Mouse (Mus musculus) ES-E14 (cell line): ENCODE measurements at regions not wholly inside any gene's neighbourhood (a gene's known extent, or its start where the extent isn't known, plus 50 kb on each side); places are given as distances from the start of the nearest gene placed in this dataset.

ENCODE experiments used
- DNase-seq: peaks from one replicate; pipeline ENCODE4 v3.0.0-alpha.2; 2013; ENCODE audit warnings: low read depth, low spot score
- H3K27ac ChIP-seq: 2 replicates; pipeline ENCODE4 v1.5.1; 2012; ENCODE audit warnings: low read depth, mild to moderate bottlenecking, low read length, moderate library complexity, mixed read lengths; ENCODE audit not compliant: poor library complexity, insufficient read depth, severe bottlenecking
- H3K36me3 ChIP-seq: 2 replicates; pipeline ENCODE4 v1.6.1; 2012; ENCODE audit warnings: mild to moderate bottlenecking, low read length, moderate library complexity, mixed read lengths; ENCODE audit not compliant: control insufficient read depth, poor library complexity, insufficient read depth, severe bottlenecking
- H3K4me1 ChIP-seq, 2 experiments: fragments of 150-350 bp in 1 of 2; sonication (generic) in 1 of 2; 2 replicates each; pipeline ENCODE4 v1.6.1; 2012; ENCODE audit warnings: low read length in 2 of 2, mild to moderate bottlenecking in 1 of 2, mixed read lengths in 1 of 2; ENCODE audit not compliant: control insufficient read depth in 2 of 2, insufficient read depth in 2 of 2, poor library complexity in 1 of 2
- H3K4me3 ChIP-seq, 2 experiments: fragments of 150-350 bp in 1 of 2; sonication (generic) in 1 of 2; 2 replicates each; pipeline ENCODE4 v1.5.1; 2012; ENCODE audit warnings: low read length in 2 of 2, low read depth in 1 of 2, mild to moderate bottlenecking in 1 of 2, mixed read lengths in 1 of 2; ENCODE audit not compliant: insufficient read depth in 1 of 2, poor library complexity in 1 of 2, severe bottlenecking in 1 of 2
- H3K9ac ChIP-seq: 2 replicates; pipeline ENCODE4 v1.6.1; 2012; ENCODE audit warnings: low read depth, mild to moderate bottlenecking, low read length, mixed read lengths; ENCODE audit not compliant: poor library complexity, insufficient read depth, severe bottlenecking
- H3K9me3 ChIP-seq: fragments of 150-350 bp; sonication (generic); 2 replicates; pipeline ENCODE4 v1.6.1; 2012; ENCODE audit warnings: low read depth, mild to moderate bottlenecking, low read length; ENCODE audit not compliant: control insufficient read depth, insufficient read depth
- CHD2 ChIP-seq: IDR thresholded peaks from 2 replicates; pipeline ENCODE4 v1.6.1; 2014; ENCODE audit warnings: mild to moderate bottlenecking, low read depth, low read length, inconsistent platforms
- HCFC1 ChIP-seq: IDR thresholded peaks from 2 replicates; pipeline ENCODE4 v1.6.1; 2012; ENCODE audit warnings: low read length, inconsistent platforms, borderline replicate concordance; ENCODE audit not compliant: insufficient read depth
- MAFK ChIP-seq: IDR thresholded peaks from 2 replicates; pipeline ENCODE4 v1.6.1; 2014; ENCODE audit warnings: mild to moderate bottlenecking, low read depth, low read length, inconsistent platforms; ENCODE audit not compliant: insufficient read depth
- ZC3H11A ChIP-seq: IDR thresholded peaks from 2 replicates; pipeline ENCODE4 v1.6.1; 2012; ENCODE audit warnings: low read depth, mild to moderate bottlenecking, inconsistent platforms, low read length, borderline replicate concordance
- ZNF384 ChIP-seq: IDR thresholded peaks from 2 replicates; pipeline ENCODE4 v1.6.1; 2012; ENCODE audit warnings: low read depth, low read length, inconsistent platforms
- in situ Hi-C, 2 experiments: fragments of 600-800 bp; cut with MboI; formaldehyde crosslinking; loops; one replicate each; pipeline ENCODE4 v1.15.1; 2025; ENCODE audit warnings: low sequenced_read_pairs in 2 of 2, inconsistent platforms in 1 of 2; ENCODE audit not compliant: unreplicated experiment in 2 of 2

DNA sequence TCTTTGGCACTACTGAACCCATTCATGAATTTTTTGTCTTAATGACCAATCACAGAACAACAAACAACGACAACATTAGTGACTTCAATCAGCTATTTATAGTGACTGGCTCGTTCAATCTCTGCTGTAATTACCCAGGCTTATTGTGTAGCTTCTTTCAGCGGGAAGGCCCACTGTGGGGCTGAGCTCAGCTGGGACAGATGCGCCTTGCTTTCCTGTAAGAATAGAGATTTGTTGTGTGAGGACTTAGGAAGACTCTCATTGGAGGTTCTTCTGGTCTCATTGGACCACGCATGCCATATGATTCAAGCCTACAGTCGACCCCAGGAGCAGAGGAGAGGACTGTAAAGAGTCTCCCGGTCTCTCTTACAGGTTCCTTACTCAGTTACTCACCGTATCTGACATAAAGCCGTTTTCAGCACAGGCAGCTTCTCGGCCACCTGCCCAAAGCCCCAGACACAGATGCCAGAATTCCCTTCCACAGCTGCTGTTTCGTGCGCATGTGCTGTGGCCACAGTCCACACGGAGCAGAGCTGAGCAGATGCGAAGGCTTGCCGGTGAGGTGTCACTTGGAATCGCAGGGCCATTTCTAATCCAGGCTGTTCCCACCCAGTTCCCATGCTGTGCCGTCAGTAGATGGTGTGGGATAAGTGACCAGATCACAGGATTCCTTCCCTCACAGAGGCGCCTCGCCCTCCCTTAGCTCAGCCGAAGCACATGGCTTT, 145.5 kb upstream of the Frmd6 start:
- Histone ChIP-seq H3K9ac (no peak overlapping the region), H3K27ac (no peak overlapping the region), H3K36me3 (no peaks in the 10 kb centered on the region), H3K4me1 (no peaks in the 10 kb centered on the region), H3K9me3 (no peaks in the 10 kb centered on the region), H3K4me3 (no peak overlapping the region)
- DNase-seq = no peak
- TF ChIP-seq MAFK = no peak
- no peak for TF ChIP-seq HCFC1
- TF ChIP-seq ZNF384 = no peak
- TF ChIP-seq CHD2 = no peak
- in situ Hi-C loops = no loop called here

DNA sequence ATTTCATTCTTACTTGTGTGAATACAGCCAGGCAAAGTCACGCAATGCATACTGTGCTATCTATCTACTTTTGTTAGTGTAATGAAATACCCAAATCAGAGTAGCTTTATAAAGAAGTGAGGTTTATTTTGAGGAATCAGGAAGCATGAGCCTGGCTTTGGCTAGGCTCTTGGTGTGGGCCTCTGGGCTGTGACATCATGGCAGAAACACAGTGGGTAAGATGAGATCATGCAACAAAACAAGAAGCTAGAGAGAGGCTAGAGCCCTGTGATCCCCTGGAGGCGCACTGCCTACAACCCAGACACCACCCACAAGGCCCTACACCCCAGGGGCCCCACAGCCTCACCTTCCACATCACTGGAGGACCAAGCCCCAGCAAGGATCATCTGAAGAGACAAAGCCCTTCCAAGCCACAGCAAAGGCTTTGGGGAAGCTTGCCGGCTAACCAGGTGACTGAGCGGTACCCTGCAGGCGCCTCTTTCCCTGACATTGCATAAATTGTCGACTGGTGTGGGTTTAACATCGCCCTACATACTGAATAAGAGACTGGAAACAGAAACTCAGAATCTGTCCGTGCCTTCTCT, 143.8 kb upstream of the Frmd6 start:
- Histone ChIP-seq H3K4me3 (no peak overlapping the region), H3K4me1 (no peaks in the 10 kb centered on the region), H3K9ac (no peak overlapping the region), H3K27ac (no peak overlapping the region), H3K36me3 (no peaks in the 10 kb centered on the region), H3K9me3 (no peaks in the 10 kb centered on the region)
- no peak for DNase-seq
- in situ Hi-C loops = no loop called here
- TF ChIP-seq ZNF384 = no peak
- TF ChIP-seq MAFK = no peak
- TF ChIP-seq ZC3H11A = no peak
- TF ChIP-seq CHD2 = no peak
- TF ChIP-seq HCFC1 = no peak

- TF ChIP-seq ZNF384 (no peak), HCFC1 (no peak), CHD2 (no peak), MAFK (no peak), ZC3H11A (no peak)
- no peak for DNase-seq
- Histone ChIP-seq H3K9ac (no peak overlapping the region), H3K4me3 (no peak overlapping the region), H3K27ac (no peak overlapping the region), H3K36me3 (no peaks in the 10 kb centered on the region), H3K4me1 (no peaks in the 10 kb centered on the region), H3K9me3 (no peaks in the 10 kb centered on the region)
- in situ Hi-C loops = no loop called here
Measured at GRCm38 (mm10) chr12:70684354-70684753, 141.0 kb upstream of the Frmd6 start.

DNA sequence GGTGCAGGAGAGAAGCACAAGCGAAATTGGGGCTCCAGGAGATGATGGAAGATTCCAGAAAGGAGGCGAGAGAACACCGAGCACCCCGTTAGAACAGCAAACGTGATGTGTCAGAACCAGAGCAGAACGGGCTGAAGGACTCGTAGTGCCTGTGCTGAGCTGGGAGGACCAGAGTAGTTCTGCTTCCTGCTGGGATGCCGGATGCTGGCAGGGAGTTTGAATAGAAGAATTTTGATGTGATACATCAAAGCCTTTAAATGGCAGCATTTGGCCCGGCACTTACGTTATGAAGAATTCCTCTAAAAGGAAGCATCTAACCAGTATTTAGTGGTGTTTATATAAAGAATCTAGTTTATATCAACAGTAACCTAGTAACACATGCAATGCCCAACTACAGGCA, 139.9 kb upstream of the Frmd6 start:
- DNase-seq = no peak
- Histone ChIP-seq H3K4me3 (no peak overlapping the region), H3K36me3 (no peaks in the 10 kb centered on the region), H3K9ac (no peak overlapping the region), H3K9me3 (no peaks in the 10 kb centered on the region), H3K4me1 (no peaks in the 10 kb centered on the region), H3K27ac (no peak overlapping the region)
- TF ChIP-seq CHD2 (no peak), ZNF384 (no peak), ZC3H11A (no peak)
- in situ Hi-C loops = no loop called here

GRCm38 (mm10) chr12:70686337-70686736, 139.0 kb upstream of the Frmd6 start:
- in situ Hi-C loops = no loop called here
- DNase-seq = no peak
- no peak overlapping the region for H3K4me3 ChIP-seq
- H3K36me3 ChIP-seq = no peaks in the 10 kb centered on the region
- H3K9ac ChIP-seq = no peak overlapping the region
- no peak for TF ChIP-seq ZNF384
- no peak for TF ChIP-seq ZC3H11A
- TF ChIP-seq MAFK = no peak
- TF ChIP-seq HCFC1 = no peak
- TF ChIP-seq CHD2 = no peak
- H3K27ac ChIP-seq = no peak overlapping the region
- H3K9me3 ChIP-seq = no peaks in the 10 kb centered on the region
- H3K4me1 ChIP-seq = no peaks in the 10 kb centered on the region
